Mouse (Mus musculus) lung, postnatal 25 days (tissue): ENCODE measurements at regions not wholly inside any gene's neighbourhood (a gene's known extent, or its start where the extent isn't known, plus 50 kb on each side); places are given as distances from the start of the nearest gene placed in this dataset.

ENCODE experiments used
- DNase-seq: peaks from one replicate; pipeline ENCODE4 v3.0.0; 2022; ENCODE audit warnings: low spot score

- no peak for DNase-seq
These were observed 470.2 kb upstream of the 5930422O12Rik start for GRCm38 (mm10) chr8:32958331-32958730.

- DNase-seq = no peak
These were observed 469.7 kb upstream of the 5930422O12Rik start for GRCm38 (mm10) chr8:32958855-32959254.

DNA sequence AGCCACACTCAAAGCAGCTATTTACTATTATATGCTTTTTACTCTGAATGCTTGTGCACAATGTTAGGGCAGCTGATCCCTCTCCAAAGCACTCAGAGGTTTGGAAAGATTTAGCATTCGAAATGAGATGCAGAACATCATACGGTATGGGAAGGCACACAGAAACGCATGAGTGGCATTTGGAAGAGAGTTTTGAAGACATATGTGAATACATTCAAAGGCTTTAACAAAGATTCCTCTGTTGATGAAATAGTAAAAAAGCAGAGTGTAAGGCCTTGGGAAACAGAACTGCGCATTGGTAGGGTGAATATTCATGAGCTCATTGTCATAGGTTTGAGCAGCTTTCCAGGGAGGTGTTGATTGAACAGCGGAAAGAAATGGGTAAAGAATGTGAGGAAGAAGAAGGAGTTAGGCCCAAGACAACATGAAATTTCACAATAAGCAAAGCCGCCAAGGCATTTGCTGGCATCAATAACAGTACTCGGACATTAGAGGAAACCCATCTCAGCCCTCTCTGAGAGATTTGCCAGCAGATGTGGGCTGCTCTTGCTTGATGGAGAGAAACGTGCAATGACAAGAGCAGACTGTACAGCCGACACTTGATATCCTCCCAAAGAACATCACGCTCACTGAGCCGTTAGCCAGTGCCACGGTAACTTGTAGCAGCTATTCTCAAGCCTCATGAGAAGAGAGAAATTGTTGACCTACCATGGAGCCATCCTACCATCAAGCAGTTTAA, 469.0 kb upstream of the 5930422O12Rik start:
- DNase-seq = no peak

DNA sequence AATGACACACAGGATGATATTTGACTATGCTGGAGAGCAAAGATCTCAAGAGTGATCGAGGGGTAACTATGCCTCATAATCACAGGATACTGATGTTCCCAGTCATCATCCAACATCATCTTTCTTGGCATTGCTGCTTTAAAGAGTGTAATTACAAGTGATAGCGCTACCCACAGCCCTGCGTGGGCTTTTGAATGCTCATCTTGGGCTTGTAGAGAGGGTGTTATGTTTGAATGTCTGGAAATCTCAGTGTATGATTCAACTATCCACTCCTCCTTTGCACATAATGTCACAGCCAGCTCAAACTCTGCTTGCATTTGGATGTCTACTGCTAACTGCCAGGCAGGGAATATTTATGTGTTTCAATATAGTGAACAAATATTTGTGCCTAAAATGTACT, 438.3 kb upstream of the 5930422O12Rik start:
- no peak for DNase-seq

- DNase-seq = no peak
These were observed 424.4 kb upstream of the 5930422O12Rik start for GRCm38 (mm10) chr8:33003967-33004564.

DNA sequence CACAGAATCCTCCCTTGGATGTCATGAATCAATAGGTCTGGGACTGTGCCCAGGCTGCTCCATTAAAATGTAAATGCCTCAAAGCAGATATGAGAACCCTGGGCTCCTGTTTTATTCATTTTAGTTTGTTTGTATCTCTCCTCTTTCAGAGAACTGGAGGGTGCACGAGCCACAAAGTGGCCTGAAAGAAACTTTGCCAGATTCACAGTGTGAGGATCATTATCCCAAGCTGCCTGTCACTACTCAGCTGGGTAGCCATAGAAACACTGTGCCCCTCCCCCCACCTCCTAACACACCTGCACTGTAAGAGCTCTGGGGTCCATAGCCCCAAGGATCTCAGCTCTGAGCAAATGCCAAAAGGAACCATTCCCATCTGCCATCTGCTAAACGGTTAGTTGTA, 423.9 kb upstream of the 5930422O12Rik start:
- no peak for DNase-seq

DNA sequence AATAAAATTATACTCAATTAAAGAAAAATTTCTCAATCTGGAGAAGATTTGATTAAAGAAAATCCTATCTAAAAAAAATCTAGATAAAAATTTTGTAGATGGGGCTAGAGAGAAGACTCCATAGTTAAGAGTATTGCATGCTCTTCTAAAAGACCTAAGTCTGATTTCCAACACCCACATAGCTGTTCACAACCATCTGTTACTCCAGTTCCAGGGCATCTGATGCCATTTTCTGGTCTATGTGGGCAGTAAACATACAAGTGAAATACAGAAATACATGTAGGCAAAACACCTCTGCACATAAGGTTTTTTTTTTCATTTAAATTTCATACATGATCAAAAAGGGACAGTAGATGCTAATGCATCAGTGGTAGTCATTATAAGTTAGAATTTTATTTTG, 418.4 kb upstream of the 5930422O12Rik start:
- DNase-seq = no peak

GRCm38 (mm10) chr8:33012784-33013183, 415.7 kb upstream of the 5930422O12Rik start:
- no peak for DNase-seq

GRCm38 (mm10) chr8:33015861-33016260, 412.6 kb upstream of the 5930422O12Rik start:
- DNase-seq = no peak

DNA sequence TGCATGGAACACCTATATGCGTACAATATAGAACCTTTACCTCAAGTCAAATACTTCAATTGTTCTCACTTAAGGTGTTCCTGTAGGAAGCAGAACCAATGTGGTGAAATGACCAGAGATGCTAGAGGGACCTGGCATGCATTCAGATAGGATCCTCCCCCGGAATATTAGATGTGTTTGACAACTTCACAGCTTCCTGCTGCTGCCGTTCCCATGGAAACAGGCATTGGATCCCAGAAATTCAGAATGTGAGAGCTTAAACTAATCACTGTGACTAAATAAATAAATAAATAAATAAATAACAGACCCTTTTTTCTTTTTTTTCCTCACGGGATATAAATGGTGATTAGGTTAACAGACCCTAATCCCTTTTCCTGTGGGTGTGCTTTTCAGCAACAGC, 401.5 kb upstream of the 5930422O12Rik start:
- no peak for DNase-seq

DNA sequence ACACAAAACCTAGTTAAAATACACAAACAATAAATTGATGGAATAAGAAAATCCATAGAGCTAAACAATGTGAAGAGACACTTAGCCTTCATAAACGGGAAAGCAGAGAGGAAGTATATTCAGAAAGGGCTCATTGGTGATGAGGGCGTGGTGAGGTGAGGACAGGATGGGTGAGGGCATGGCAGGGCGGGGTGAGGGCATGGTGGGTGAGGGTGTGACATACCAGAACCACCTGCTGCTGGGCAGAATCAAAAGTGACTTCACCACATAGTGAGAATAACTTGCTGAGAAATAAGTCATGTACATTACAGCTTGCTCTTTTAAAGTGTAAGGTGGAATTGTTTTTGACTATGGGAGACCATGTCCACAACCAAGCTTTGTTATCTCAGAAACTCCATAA, 399.1 kb upstream of the 5930422O12Rik start:
- no peak for DNase-seq

- no peak for DNase-seq
These were observed 376.5 kb upstream of the 5930422O12Rik start for GRCm38 (mm10) chr8:33052017-33052416.

DNA sequence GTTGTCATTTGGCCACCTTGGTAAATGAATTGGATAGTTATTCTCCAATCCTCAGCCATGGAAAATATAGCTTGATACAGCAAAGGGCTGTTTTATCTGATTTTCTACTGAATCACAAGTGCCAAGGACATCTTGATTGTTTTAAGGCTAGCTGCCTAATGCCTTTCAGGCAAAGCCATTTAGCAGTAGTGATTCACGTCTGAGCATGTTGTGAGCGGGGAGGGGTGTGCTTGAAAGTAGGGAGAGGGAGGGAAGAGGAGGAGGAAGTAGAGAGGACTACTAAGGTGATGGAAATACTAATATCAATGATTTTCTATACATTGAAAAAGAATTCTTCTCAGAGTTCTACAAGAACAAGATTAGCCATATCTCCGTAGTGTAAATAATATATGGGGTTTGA, 362.9 kb upstream of the 5930422O12Rik start:
- DNase-seq = no peak

DNA sequence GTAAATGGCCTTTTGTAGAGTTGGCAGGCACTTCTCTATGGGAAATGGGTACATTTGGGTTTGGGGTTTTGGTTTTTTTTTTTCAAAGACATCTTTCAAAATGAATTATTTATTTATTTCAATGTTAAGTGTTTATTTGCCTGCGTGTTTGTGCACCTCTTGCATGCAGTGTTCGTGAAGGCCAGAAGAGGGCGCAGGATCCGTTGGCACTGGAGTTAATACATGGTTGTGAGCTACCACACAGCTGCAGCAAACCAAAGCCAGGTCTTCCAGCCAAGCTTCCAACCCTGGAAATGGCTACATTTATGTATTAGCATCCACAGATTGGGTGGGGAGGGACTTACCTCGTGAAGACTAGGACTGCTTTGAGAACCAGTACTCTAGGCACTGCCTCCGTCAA, 362.3 kb upstream of the 5930422O12Rik start:
- no peak for DNase-seq

DNA sequence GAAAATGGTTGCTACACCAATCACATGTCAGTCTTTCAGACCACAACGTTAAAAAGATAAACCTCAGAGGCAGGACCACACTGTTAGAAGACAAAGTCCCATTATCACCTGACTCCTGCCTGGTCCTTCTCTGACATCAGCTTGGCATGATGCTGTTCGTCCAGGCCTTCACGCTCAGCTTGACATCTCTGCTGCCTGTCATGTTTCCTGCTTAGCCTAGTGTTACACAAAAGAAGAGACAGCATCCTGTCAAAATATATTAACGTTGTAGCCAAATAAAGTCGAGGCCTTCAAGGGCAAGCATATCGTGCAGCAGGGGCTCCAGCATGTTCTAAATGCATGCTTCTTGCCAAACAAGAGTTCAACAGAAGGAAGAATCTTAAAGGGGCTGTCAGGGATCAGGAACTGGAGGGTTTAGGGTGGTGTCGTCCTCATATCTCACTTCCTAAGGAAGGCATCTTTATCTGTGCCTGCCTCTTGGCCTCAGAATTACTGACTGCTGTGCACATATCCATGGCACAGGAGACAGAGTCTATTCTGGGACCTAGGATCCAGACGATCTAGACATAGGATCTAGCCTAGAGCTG, 361.0 kb upstream of the 5930422O12Rik start:
- no peak for DNase-seq

DNA sequence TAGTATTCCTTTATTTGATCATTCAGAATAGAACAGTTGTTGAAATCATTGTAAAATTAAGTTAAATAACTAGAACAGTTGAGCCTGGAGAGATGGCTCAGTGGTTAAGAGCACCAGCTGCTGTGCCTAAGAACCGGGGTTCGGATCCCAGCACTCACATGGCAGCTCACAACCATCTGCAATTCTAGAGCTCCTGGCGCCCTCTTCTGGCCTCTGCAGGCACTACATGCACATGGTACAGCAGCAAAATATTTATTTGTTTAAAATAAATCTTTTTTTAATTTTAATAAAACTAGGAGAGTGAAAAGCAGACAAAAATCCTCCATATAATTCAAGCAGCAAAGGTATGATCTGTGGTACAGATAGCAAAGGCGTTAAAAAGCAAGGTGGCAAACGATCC, 360.0 kb upstream of the 5930422O12Rik start:
- DNase-seq = no peak

DNA sequence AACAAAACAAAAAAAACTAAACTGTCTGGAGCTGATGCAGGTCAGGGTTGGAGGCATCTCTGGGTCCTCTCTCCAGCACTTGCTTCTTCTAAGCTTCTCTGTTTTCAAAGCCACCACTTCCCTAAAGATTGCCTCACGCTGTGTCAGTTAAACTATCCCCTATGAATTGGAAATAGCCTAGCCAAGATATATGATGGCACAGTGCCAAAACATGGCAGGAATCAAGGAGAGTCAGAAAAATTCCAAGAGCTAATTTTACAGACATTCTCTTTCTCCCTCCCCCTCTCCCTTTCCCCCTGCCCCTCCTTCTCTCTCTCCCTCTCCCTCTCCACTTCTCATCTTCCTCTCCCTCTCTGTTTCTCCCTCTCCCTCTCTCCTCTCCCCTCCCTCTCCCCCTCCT, 353.3 kb upstream of the 5930422O12Rik start:
- no peak for DNase-seq

- no peak for DNase-seq
These were observed 352.3 kb upstream of the 5930422O12Rik start for GRCm38 (mm10) chr8:33076253-33076652.

DNA sequence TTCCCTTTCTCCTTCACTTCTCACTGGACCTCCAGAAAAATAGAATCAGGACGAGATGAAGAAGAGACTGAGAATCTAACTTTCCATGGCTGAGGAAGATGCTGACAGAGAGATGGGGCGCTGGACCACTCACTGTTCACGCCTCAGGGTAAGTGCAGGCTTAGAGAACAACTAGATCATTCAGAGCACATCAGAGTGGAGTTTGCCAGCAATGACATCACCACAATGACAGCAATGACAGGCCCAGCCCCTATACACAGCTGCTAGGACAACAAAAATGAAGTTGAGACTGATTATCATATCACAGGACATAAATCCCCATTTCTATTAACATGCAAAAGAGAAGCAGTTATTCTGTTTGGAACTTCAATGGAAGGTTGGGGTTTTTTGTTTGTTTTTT, 350.4 kb upstream of the 5930422O12Rik start:
- no peak for DNase-seq

- no peak for DNase-seq
These were observed 348.5 kb upstream of the 5930422O12Rik start for GRCm38 (mm10) chr8:33079867-33080585.

DNA sequence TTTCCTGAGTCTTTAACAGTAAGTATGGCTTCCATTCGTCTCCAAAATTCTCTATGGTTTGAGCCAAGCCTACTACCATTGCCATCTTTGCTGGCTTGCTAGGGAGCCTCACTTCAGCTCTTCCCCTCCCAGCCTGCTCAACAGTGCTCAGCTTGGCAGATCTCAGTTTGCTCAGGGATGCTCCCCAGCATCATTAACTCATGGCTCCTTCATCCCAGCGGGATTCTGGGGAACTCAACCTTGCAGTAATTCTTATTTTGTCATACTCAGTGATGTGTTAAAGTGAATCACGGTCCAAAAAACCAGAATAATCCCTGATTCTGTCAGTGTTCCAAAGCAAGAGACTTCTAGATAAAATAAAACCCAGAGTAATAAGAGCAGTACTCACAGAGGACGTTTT, 346.6 kb upstream of the 5930422O12Rik start:
- DNase-seq = no peak

DNA sequence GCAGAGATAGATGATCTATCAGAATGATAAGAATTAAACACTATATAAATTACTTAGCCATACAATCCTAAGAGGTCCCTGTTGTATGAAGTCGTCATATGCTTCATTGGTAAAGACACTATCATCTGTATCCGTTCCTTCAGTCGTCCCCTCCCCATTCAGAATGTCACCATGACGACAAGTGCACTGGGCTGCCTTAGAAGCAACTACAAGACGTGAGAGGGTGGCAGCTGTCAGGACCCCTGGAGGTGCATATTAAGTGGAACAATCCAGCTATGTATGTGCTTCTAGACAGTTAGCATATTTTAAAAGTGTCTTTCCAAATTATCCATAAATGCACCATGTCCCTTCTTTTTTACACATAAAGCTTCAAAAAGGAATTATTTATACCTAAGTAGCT, 343.0 kb upstream of the 5930422O12Rik start:
- no peak for DNase-seq

DNA sequence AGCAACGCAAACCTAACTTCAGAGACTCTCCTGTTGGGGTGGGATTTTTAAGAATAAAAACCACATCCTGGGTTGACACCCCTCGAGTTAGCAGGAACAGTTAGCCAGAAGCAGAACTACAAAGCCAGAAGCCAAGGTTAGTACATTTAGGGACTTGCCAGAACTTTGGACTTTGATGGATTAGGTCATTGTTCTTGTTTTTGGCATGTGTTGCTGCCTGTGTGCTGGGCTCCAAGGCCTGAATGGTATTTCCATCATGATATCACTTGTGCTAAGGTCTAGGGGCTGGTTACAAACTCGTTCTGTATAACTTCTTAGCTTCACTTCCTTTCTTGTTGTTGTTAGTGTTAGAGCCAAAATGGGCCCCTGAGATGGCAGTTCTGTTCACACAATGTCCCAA, 338.8 kb upstream of the 5930422O12Rik start:
- peak; percentile 26 for DNase-seq
